Mouse (Mus musculus) ES-Bruce4 (cell line): ENCODE data around the gene Xiap. TPM values are rescaled to one million over a fixed set of nuclear protein-coding genes. Genes with fewer than 3 reads are reported as not detected.

ENCODE experiments used
- H3K27ac ChIP-seq: 2 replicates; pipeline ENCODE4 v1.5.1; 2012; ENCODE audit warnings: low read length, inconsistent platforms; ENCODE audit not compliant: insufficient read depth
- H3K27me3 ChIP-seq: 2 replicates; pipeline ENCODE4 v1.6.1; 2012; ENCODE audit warnings: mild to moderate bottlenecking, low read length, inconsistent platforms; ENCODE audit not compliant: control insufficient read depth, poor library complexity, insufficient read depth, severe bottlenecking
- H3K36me3 ChIP-seq: 2 replicates; pipeline ENCODE4 v1.6.1; 2012; ENCODE audit warnings: inconsistent platforms, mild to moderate bottlenecking, low read length, moderate library complexity; ENCODE audit not compliant: control insufficient read depth, poor library complexity, insufficient read depth, severe bottlenecking
- H3K4me1 ChIP-seq: one replicate; pipeline ENCODE4 v1.8.1; 2011; ENCODE audit warnings: low read length; ENCODE audit not compliant: control insufficient read depth, insufficient read depth
- H3K4me3 ChIP-seq: 2 replicates; pipeline ENCODE4 v1.5.1; 2011; ENCODE audit warnings: low read depth, mild to moderate bottlenecking, low read length
- H3K9ac ChIP-seq: 2 replicates; pipeline ENCODE4 v1.6.1; 2012; ENCODE audit warnings: low read depth, mild to moderate bottlenecking, inconsistent platforms; ENCODE audit not compliant: poor library complexity, severe bottlenecking
- H3K9me3 ChIP-seq: replicated peaks from 2 replicates; pipeline ENCODE4 v1.6.1; 2012; ENCODE audit warnings: mild to moderate bottlenecking, low read length, inconsistent platforms; ENCODE audit not compliant: control insufficient read depth, poor library complexity, insufficient read depth, severe bottlenecking
- CTCF ChIP-seq: IDR thresholded peaks from one replicate; pipeline ENCODE4 v1.8.1; 2011; ENCODE audit warnings: low read depth, low read length
- EP300 ChIP-seq: IDR thresholded peaks from 2 replicates; pipeline ENCODE4 v1.6.1; 2011; ENCODE audit warnings: low read depth, low read length; ENCODE audit not compliant: insufficient read depth
- POLR2A ChIP-seq: IDR thresholded peaks from one replicate; pipeline ENCODE4 v1.8.1; 2011; ENCODE audit warnings: low read length; ENCODE audit not compliant: insufficient read depth
- polyA plus RNA-seq: library from polyadenylated mRNA; stranded (reverse); fragments of >200 nt; gene quantifications from 2 replicates; pipeline ENCODE4 v1.2.4, GENCODE M21; 2011; ENCODE audit warnings: low read depth; ENCODE audit not compliant: missing spikeins, insufficient read depth, insufficient read length

Gene Xiap
- polyA plus RNA-seq, 1 experiment: 48.4 TPM

DNA sequence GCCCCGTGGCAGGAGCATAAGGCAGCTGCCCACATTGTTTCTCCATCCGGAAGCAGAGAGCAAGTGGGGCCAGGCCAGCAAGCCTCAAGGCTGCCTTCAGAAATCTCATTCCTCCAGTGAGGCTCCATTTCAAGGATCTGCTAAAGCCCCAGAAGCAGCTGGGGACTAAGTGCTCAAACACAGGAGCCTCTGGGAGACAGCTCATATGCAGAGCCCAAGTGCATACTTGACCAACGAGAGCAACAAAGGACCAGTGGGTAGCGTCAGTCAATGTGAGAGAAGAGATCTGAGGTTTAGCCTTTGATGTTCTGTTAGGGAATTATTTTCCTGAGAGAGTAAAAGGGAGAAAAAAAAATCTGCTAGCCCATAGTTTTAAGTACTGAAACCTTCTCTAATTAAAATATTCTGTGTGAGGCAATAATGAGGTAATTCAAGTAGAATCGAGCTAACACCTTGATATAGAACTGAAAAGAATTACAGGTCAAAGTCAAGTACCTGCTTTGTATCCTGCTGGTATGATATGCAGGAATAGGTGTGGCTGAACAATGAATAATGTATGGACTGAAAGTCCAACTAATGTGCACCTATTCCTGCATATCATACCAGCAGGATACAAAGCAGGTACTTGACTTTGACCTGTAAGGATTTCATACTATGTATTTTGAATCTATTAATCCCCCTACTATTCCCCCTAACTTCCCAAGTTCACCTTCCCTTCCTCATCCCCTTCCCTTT, 65.7 kb downstream of the Xiap start:
- no peaks in the 10 kb centered on the region for H3K27me3 ChIP-seq
- H3K27ac ChIP-seq: no peak overlapping the region
- no peaks in the 10 kb centered on the region for H3K36me3 ChIP-seq
- no peaks in the 10 kb centered on the region for H3K4me1 ChIP-seq
- H3K4me3 ChIP-seq: no peak overlapping the region
- TF ChIP-seq EP300 (no peak), POLR2A (no peak), CTCF (no peak)
- no peak overlapping the region for H3K9ac ChIP-seq
- H3K9me3 ChIP-seq: no peaks in the 10 kb centered on the region

DNA sequence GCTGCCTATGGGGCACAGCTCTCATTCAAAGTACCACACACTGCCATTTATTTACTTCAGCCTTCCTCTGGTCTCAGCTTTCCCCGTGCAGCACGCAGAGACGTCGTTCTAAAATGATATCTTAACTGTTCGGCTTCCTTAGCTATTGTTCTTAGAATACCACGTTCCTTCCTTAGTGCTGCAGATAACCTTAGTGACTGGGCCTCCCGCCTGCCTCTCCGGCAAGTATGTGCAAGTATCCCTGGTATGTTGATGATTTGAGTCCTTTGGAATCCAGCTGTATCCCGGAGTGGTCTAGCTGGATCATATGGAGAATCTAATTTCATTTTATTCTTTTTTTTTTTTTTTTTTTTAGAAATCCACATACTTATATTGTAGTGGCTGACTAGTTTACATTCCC, 80.4 kb downstream of the Xiap start:
- Histone ChIP-seq H3K9me3 (no peaks in the 10 kb centered on the region), H3K27me3 (no peaks in the 10 kb centered on the region), H3K27ac (no peak overlapping the region), H3K4me1 (no peaks in the 10 kb centered on the region), H3K36me3 (no peaks in the 10 kb centered on the region), H3K4me3 (no peak overlapping the region), H3K9ac (no peak overlapping the region)
- TF ChIP-seq POLR2A (no peak), CTCF (no peak), EP300 (no peak)

DNA sequence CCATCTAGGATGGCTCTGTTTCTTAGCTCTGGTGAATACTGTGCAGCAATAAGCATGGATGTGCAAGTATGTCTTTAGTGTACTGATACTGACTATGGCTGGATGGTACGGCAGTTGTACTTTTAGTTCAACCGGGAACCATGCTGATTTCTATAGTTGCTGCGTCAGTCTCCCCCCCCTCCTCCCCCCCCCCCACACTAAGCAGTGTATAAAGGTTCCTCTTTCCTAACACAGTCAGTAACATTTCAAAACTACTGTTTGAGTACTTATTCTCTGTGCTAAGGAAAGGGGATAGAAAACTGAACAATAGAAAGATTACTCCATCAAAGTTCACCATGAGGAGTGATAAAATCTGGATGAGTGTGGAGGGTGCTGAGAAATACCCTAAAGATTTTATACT, 83.1 kb downstream of the Xiap start:
- H3K4me1 ChIP-seq: no peaks in the 10 kb centered on the region
- no peaks in the 10 kb centered on the region for H3K9me3 ChIP-seq
- no peaks in the 10 kb centered on the region for H3K27me3 ChIP-seq
- H3K4me3 ChIP-seq: no peak overlapping the region
- no peak overlapping the region for H3K27ac ChIP-seq
- no peak for TF ChIP-seq EP300
- TF ChIP-seq CTCF: no peak
- TF ChIP-seq POLR2A: no peak
- H3K9ac ChIP-seq: no peak overlapping the region
- H3K36me3 ChIP-seq: no peaks in the 10 kb centered on the region

DNA sequence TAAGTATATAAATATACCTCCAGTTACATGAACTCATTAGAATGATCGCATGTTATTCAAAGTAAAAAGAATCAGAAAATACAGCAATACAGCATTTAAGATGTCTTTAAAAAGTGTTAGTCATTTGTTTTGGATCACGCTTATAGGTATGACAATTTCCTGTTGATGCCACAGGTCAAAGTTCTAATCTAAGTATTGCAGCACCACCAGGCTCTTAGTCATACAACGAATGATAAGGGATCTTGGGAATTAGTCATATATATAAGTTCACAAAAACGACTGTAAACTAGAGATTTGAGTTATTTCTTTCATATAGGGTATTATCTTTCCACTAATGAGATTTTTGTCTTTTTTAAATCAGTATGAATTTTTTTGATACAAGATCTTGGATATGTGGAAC, 84.5 kb downstream of the Xiap start:
- H3K9ac ChIP-seq: no peak overlapping the region
- no peak overlapping the region for H3K27ac ChIP-seq
- H3K4me3 ChIP-seq: no peak overlapping the region
- no peaks in the 10 kb centered on the region for H3K27me3 ChIP-seq
- H3K4me1 ChIP-seq: no peaks in the 10 kb centered on the region
- no peaks in the 10 kb centered on the region for H3K9me3 ChIP-seq
- TF ChIP-seq EP300 (no peak), POLR2A (no peak), CTCF (no peak)
- H3K36me3 ChIP-seq: no peaks in the 10 kb centered on the region

DNA sequence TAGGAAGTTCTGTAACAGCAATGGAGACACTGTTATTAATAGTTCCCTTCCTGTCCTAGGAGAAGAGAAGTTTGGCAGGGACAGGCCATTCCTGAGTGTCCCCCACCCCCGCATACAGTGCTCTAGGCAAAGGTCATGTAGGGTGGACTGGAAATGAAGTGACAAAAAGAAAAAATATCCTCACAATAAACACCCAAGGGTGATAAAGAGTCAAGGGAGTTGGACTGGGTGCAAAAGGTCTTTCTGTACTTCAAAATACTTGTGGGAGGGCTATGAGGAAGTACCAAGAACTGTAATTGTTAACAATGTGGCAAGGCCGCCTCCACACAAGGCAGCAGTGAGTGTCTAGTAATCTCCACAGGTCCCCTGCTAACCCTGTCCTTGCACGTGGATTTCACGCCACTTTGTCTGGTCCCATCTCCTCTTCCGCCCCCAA, 88.6 kb downstream of the Xiap start:
- Histone ChIP-seq H3K4me3 (no peak overlapping the region), H3K27me3 (no peaks in the 10 kb centered on the region), H3K4me1 (no peaks in the 10 kb centered on the region), H3K36me3 (no peaks in the 10 kb centered on the region), H3K27ac (no peak overlapping the region), H3K9ac (0 out of 2 replicates have a peak overlapping the region, but pooled peaks have one; percentile 91), H3K9me3 (no peaks in the 10 kb centered on the region)
- TF ChIP-seq POLR2A (no peak), CTCF (no peak), EP300 (no peak)

DNA sequence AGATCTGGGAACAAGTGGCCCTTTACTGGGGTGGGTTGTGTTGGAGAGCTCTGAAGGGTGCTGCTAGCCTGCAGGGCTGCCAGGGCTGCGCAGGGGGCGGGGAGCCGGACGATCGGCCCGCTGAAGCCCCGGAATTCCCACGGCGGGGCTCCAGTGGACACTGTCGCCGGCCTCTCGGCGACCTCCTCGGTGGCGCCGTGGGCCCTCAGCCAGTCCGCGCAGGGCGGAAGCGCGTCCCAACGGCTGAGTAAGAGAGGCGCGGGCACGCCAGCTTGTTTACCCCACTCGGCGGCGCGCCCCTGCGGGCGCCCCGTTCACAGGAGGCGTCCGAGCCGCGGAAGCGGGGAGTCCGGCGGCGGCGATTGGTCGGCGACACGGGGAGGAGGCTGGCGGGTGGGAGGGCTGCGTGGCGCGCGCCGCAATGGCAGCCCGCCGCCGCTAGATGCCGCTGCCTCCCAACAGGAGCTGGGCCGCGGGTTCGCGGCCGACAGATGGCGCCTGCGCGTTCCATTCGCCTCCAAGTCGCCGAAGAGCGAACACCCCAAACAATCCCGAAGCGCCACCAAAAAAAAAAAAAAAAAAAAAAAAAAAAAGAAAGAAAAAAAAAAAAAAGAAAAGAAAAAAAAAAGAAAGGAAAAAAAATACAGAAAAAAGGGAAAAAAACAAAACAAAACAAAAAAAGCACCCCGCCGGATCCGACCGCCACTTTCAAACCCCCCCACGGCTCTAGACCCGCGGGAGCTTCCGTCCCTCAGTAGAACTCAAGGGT, 89.5 kb downstream of the Xiap start, which contains the start of gene Stag2:
Stag2 (plus strand) TSS at position 530 of the 769 bp plus-strand sequence.
- Histone ChIP-seq H3K27ac (peak within 1 kb of the TSS; percentile 76), H3K9ac (peak within 1 kb of the TSS; percentile 100), H3K9me3 (no peaks in the 10 kb centered on the region), H3K4me3 (peak within 1 kb of the TSS; percentile 96), H3K36me3 (no peaks in the 10 kb centered on the region), H3K27me3 (no peaks in the 10 kb centered on the region), H3K4me1 (no peaks in the 10 kb centered on the region)
- TF ChIP-seq CTCF (peak; percentile 67), EP300 (no peak), POLR2A (no peak)
